Mouse (Mus musculus) c-Kit-positive CD71-positive TER-119-positive erythroid progenitor cells, embryonic 14.5 days (primary cell): Measurements from ENCODE around the gene Creld2.

ENCODE experiments used
- DNase-seq: peaks from one replicate; pipeline ENCODE4 v3.0.0-alpha.2; 2013; ENCODE audit warnings: low spot score

Gene Creld2

DNA sequence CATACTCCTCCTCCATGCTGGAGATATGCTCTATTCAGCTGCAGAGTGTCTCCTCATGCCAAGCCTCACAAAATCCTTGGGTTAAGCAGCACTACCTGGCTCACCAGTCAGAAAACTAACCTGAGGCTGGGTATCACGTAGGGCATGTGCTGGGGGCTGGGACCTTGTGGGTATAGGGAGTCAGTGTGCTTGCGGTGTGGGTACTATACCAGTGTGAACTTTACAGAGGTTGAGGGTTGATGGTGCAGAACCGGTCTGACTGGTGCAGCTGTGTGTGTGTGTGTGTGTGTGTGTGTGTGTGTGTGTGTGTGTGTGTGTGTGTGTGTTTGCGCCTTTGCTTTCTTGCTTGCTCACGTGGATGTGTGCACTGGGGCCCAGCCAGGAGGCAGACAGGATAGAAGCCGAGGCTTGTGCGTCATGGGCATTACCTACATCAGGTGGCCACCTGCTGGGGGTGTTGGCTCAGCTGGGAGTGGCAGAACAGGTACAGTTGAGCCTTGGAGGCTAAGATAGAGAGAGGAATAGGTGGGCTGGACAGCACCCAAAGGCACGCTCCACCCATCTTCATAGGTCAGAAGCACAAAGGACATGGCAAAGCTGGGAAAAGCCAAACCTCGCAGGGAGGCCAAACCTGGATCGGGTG is 32.2 kb downstream of the Creld2 start:
- no peak for DNase-seq

- DNase-seq = no peak
Observed at GRCm38 (mm10) chr15:88853106-88853505, 33.7 kb downstream of the Creld2 start.

GRCm38 (mm10) chr15:88854119-88854968 is 34.9 kb downstream of the Creld2 start:
- DNase-seq = no peak

- DNase-seq = no peak
Observed at GRCm38 (mm10) chr15:88854969-88855830, 35.8 kb downstream of the Creld2 start.

GRCm38 (mm10) chr15:88855896-88856417 is 36.5 kb downstream of the Creld2 start:
- no peak for DNase-seq

- no peak for DNase-seq
Observed at GRCm38 (mm10) chr15:88856613-88857012, 37.2 kb downstream of the Creld2 start.

DNA sequence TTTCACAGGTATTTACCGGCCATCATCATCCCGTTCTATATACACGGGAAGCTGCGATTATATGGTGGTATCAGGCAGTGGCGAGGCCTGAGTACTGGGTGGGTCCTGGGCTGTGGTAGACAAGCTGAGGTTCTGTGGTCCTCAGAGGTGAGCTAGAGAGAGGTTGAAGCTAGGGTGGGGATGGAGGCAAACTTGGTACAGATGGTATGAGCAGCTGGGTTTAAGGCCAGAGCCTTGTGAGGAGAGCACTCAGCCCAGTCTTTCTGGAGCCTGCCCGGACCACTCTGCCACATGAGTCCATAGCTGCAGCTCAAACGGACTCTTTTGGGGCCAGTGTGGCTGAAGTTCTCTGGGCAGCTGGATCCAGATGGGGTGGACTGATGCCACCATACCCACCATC is 37.9 kb downstream of the Creld2 start:
- DNase-seq = no peak

DNA sequence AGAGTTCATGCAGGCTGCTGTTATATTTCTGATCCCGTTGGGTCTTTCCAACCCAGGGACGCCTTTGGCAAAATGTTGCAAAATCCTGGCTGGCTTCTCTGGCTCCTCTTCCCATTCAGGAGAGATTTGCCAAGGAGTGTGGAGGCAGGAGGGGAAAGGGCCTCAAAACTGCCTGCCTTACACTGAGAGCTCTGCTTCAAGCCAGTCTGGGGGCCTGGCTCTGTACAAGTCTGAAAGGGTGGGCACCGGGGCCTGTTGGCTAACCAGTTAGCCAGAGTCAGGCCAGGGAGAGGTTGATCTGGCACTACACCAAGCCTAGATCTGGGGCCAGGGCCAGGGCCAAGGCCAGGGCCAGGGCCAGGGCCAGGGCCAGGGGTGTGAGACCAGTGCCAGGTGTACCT is 38.7 kb downstream of the Creld2 start:
- DNase-seq = no peak

GRCm38 (mm10) chr15:88858707-88859106 is 39.3 kb downstream of the Creld2 start:
- DNase-seq = no peak

DNA sequence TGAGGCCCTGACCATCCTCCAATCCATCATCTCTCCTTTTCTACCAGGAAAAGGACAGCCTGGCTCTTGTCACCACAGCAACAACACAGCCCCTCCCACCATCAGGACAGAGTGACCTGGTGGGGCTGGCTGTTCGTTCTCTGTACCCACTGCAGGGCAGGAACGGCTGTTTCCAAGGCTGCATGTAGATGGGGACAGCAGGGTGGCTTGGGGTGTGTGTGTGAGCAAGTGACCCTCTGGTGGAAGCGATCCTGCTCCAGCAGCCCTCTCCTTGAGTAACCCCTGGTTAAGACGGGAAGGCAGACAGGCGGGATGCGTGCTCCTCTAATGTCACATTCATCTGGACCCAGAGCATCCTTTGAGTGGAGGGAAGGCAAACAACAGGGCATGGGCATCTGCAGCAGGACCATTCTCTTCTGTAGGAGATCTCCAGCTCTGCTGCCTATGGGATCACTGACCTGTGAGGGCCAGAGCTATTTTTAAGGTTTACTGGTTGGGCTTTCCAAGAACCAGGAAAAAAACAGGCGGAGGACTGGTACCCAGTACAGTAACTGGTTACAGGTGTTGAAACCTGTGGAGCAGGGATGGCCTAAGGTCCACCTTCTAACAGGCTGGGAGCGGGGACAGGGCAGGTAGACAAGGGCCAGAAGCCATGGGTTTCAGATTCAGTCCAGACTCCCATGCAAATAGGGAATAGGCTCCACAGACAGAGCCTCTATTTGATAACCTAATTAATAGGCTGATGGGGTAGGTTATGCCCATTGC is 39.9 kb downstream of the Creld2 start:
- DNase-seq = no peak

DNA sequence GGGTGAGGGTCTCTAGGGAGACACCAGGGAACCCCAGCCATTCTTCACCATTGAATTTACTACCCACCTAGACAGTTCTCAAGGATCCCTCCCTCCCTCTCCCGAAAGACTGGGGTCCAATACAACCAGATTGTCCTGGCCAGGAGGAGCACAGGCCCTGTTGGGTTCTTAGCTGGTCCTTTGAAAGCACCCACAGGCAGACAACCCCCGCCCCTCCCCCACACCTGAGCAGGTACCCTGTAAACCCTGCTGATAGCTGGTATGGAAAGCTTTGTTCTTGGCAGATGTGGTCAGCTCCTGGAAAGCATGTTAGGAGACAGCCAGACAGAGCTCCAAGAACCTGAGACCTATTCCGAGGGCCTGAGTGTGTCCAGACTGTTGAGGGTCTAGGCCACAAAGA is 41.3 kb downstream of the Creld2 start:
- DNase-seq = no peak

DNA sequence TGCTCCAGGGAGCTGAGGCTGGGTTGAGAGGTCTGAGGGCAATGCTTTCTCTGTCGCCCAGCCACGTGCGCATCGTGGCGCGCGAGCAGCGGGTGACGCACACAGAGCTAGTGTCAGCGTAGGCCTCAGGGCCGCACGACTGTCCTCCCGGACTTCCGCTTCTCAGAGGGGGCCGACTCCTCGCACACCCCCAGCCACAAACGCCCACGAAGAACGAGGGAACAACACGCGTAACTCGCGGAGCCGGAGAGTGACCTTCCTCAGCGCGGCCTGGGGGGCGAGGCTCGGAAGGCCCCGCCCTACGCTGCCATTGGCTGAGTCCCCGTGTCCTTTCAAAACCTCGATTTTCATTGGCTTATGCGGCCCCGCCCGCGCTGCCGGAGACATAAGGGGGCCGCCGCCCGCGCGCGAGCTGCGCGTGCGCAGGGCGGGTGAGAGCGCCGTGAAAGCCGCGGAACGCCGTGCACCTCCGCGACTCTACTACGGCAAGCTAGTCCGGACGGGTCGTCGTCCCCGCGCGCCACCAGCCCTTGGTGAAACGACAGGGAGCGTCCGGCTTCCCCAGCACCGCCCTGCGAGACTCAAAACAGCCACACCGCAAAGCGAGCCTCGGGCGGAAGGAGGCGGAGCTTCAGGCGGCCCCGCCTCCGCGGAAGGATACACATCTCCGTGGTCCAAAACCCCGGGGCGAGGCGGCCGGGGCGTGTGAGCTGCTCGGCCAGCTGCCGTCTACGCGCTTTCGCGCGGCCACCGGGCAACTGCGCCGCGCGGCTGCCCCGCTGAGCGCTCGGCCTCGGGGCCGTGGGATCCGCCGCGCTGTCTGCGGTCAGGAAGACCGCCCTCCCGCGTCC is 42.6 kb downstream of the Creld2 start, which contains the start of gene Pim3:
TSS of gene Pim3 (plus strand) at position 415 of the 851 bp plus-strand sequence.
- DNase-seq = peak; percentile 92

GRCm38 (mm10) chr15:88862881-88863694 is 43.6 kb downstream of the Creld2 start:
- DNase-seq = peak; percentile 46

DNA sequence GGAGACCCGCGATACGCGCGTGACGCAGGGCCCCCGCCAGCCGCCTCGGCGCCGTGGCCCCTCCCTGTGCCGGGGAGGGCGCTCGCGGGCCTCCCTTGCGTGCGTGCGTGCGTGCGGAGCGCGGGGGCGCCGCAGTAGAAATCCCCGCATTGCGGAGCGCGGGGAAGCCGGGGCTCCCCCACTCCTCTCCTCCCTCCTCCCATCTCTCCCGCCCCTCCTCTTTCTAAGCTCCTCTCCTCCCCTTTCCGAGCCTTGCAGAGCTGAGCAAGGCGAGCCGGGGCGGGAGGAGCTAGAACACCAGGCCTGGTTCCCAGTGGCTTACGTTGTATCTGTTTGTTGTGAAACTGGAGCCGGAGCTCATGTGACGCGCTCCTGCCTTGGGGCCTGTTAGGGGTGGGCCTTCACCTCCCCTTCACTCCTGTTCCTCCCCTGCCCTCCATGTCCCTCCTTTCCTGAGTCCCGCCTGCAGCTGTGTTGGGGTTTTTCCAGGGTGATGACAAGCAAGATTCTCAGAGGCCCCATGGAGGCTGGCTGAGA is 44.3 kb downstream of the Creld2 start:
- DNase-seq = peak; percentile 65

DNA sequence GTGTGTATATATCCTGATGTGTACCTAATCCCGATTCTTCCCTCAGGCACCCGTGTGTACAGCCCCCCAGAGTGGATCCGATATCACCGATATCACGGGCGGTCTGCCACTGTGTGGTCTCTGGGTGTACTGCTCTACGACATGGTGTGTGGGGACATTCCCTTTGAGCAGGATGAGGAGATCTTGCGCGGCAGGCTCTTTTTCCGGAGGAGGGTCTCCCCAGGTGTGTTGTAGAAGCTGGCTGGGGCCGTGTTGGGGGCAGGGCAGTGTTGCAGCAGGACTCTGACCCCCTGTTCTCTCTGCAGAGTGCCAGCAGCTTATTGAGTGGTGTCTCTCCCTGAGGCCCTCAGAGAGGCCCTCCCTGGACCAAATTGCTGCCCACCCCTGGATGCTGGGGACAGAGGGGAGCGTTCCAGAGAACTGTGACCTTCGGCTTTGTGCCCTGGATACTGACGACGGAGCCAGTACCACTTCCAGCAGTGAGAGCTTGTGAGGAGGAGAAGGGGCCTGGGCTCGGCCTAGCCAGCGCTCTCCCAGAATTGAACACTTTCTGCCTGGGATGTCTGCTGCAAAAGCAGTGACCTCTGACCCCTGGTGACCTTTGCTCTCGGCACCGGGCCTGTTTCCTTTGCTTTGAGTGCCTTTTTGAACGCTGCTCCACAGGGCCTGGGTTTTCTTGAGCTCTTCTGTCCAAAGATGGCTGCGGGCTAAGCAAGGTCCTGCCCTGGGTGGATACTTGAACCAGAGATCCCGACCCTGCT is 45.0 kb downstream of the Creld2 start:
- DNase-seq = no peak

GRCm38 (mm10) chr15:88865061-88865460 is 45.6 kb downstream of the Creld2 start:
- no peak for DNase-seq

GRCm38 (mm10) chr15:88865888-88866695 is 46.6 kb downstream of the Creld2 start:
- DNase-seq = no peak

GRCm38 (mm10) chr15:88866934-88867356 is 47.5 kb downstream of the Creld2 start:
- no peak for DNase-seq
